Mouse (Mus musculus) heart, adult 10 weeks (tissue): Measurements from ENCODE around the gene Vmn1r82. TPM values are rescaled to one million over a fixed set of nuclear protein-coding genes. Genes with fewer than 3 reads are reported as not detected.

Source experiments
- polyA plus RNA-seq: library from polyadenylated mRNA; stranded (reverse); fragments of 350-450 nt; fragmentation: Illumina TruSeq; extraction: RNeasy Lipid Tissue Mini Kit (QIAGEN cat#74804); gene quantifications from one replicate; pipeline ENCODE4 v1.2.3, GENCODE M21; 2014; ENCODE audit warnings: low read depth, low replicate concordance

Vmn1r82 gene
- not detected for polyA plus RNA-seq

DNA sequence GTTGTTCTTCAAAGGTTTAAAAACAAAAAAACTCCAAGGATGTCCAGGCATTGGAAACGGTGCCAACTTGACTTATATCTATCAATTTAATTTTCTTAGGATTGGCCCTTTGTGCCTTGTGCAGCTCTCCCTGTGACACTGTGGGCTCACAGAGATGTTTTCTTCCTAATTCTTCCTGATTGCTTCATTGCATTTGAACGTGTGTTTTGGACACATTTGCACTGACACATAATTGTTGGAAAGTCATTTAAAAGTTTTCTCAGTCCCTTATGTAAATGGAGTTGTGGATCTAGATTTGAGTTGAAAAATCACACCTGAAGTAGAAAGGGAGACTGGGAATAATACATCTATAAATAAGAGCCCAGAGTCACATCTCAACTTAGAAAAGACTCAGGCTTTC lies at the start of gene Vmn1r82:
Gene Vmn1r82 (plus strand): TSS at position 301 of the 400 bp plus-strand sequence.

DNA sequence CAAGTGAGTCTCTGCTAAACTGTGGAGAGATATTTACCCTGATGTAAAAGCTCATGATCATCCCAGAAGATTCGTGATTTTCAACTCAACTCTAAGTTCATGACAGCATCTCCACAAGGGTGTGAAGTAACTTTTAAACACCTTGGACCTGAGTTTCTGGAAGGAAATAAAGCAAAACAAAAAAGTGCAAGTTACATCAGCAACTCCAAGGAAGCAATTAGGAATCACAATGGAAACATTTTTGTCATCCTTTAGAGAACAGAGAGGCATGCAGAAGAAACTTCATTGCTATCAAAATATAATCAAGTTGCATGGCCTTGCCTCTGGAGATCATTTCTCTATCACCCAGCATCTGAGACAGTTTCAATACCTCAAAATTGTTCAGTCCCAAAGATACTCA lies 32.1 kb upstream of the Vmn1r82 start, which contains the start of gene Vmn1r81:
Gene Vmn1r81 (minus strand): TSS at position 101 of the 400 bp plus-strand sequence.

DNA sequence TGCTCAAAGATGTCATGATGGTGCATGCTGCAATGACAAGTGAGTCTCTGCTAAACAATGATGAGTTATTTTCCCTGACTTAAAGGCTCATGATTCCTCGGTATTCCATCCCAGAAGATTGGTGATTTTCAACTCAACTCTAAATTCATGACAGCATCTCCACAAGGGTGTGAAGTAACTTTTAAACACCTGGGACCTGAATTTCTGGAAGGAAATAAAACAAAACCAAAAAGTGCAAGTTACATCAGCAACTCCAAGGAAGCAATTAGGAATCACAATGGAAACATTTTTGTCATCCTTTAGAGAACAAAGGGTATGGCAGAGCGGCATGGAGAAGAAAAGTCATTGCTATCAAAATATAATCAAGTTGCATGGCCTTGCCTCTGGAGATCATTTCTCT lies 29.2 kb downstream of the Vmn1r82 start, which contains the start of gene Vmn1r83:
Gene Vmn1r83 (minus strand): TSS at position 101 of the 400 bp plus-strand sequence.

Other genes with a start within 250 kb of the Vmn1r82 start
- not detected for gene Vmn1r78, start 150.2 kb upstream of the Vmn1r82 start, polyA plus RNA-seq
- gene Vmn1r79, start 129.2 kb upstream of the Vmn1r82 start, polyA plus RNA-seq: not detected
- gene Vmn1r80, start 111.1 kb upstream of the Vmn1r82 start, polyA plus RNA-seq: not detected
- gene Vmn1r81, start 32.2 kb upstream of the Vmn1r82 start, polyA plus RNA-seq: not detected
- not detected for gene Vmn1r83, start 29.1 kb downstream of the Vmn1r82 start, polyA plus RNA-seq
- not detected for gene Vmn1r84, start 68.8 kb downstream of the Vmn1r82 start, polyA plus RNA-seq
- gene Zfp551, start 122.3 kb downstream of the Vmn1r82 start, polyA plus RNA-seq: 1.5 TPM
- gene Zfp606, start 177.9 kb downstream of the Vmn1r82 start, polyA plus RNA-seq: 10.0 TPM
- not detected for gene 2900092C05Rik, start 212.1 kb downstream of the Vmn1r82 start, polyA plus RNA-seq